Mouse (Mus musculus): ENCODE measurements around the gene H2-DMa. TPM values are rescaled to one million over a fixed set of nuclear protein-coding genes. Genes with fewer than 3 reads are reported as not detected.
A peak's percentile ranks its signal among the peaks of the same experiment; 100 is the strongest.

The H2-DMa gene
- total RNA-seq, 2 experiments from 2014 or later, result 61.1 to 74.5 TPM

DNA sequence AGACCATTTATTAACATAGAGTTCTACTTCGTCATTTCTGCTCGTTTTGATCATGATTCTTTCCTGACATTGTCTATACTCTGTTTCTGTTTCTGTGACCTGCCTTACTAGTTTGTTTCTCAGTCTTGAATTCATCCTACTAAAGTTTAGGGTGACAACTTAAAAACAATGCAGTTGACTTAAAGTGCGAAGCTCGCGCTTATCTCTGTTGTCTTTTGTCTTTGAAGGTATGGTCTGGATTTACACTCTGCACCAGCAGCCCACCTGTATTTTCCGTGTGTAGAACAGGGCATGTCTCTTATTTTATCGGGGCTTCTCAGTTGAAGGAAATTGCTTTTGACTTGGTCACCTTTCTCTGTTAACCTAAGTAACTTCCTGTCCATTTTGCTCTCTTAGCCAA lies 3.8 kb downstream of the H2-DMa start:
- no peak for ATAC-seq (replicated peaks; ENCODE audit: poor library complexity)

DNA sequence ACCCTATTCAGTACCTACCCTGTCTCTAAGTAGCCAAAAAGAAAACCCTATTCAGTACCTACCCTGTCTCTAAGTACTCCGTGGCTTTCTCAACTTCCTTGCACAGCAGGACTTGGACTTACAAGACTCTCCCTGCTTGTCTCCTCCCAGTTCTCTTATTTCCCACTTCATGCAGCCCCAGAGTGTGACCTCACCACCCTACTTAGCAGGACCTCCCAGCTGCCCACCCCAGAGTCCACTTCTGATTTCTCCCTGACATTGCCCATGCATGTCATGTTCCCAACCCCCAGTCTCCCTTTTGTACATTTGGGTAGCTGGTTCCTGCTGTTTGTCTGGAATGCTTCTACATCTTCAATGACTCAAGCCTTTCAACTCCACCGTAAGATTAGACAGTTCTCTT lies 4.2 kb downstream of the H2-DMa start:
- ATAC-seq (replicated peaks; ENCODE audit: poor library complexity), result no peak

DNA sequence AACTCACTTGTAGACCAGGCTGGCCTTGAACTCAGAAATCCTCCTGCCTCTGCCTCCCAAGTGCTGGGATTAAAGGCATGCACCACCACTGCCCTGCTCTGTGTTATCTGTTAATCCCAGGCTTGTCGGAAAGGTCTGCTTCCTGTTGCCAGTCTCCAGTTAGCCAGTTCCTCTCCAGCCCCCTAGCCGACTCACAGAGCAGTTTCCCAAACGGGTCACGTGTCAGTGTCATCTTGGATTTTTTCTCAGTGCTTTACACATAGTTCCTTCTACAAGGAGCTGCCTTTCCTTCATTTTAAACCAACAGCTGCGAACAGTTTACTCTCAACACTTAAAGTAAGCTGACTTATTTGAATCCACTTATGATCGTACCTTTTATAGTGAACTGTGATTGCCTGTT lies 5.3 kb downstream of the H2-DMa start:
- 0 out of 2 replicates have a peak, but pooled peaks have one; percentile 12 for ATAC-seq (replicated peaks; ENCODE audit: poor library complexity)

DNA sequence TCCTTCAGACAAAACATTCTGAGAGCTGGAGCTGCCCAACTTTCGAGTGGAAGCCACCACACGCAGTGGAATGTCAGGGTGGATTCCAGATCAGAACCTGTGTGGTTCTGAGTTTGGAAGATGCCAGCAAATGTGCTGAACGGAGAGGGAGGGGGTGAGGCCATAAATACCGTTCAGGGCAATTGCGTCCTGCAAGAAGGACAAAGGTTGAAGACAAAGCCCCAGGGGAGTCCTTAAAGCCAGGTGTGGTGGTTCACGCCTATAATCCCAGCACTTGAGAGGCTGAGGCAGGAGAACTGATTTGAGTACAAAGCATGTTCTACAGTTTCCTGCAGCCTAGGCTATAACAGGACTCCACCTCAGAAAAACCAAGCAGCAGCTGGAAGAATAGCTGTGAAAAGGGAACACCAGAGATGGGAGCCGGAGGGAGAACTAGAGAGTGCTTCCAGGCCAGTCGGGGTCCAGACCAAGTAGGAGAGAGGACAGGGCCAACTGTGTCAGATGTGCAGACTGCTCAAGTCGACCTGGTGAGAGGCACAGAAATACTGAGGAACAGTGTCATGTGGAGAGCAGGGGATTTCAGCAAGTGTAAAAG lies 7.6 kb downstream of the H2-DMa start:
- ATAC-seq (replicated peaks; ENCODE audit: poor library complexity), result no peak

DNA sequence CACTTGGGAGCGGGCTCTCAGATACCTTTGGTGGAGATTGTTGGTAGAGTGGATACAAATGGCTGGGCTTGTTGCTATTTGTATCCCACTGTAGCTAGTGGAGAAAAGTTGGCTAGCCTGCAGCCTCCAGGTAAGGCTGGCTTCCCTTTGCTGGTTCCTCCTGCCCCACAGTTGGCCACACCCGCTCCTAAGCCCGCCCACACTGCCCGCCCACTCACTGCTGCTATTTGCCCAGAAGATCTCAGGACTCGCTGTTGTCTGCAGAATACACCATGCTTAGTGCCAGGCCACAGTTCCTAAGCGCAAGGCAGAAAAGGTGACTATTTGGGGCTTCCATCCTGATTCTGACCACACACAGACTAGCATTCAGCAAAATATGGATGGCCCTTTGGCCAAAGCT lies 8.1 kb downstream of the H2-DMa start:
- ATAC-seq (replicated peaks; ENCODE audit: poor library complexity), result peak; percentile 72

DNA sequence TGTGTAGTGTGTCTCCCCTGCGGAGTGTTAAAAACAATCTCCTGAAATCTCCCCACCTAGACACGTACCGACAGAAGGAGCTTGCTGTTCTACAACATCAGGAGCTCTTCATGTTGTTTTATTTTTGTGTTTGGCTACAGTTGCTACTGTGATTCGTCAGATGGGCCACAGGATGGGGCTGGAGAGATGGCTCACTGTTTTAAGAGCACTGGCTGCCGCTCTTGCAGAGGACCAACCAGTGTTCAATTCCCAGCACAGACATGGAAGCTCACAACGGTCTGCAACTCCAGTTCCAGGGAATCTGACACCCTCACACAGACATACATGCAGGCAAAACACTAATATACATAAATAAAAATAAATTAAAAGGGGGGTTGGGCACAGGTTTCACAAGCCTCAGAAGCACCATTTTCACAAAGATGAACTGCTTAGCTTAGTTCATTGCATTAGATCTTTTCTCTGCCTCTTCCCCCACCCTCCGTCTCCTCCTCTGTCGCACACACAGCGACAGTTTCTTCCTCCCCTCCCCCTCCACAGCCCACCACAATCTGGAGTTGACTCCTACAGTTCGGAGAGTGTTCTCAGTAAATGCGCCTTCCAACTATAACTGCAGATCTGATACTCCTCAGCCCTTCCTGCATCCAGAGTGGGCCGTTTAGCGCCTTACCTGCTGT lies 9.1 kb downstream of the H2-DMa start:
- no peak for ATAC-seq (replicated peaks; ENCODE audit: poor library complexity)

DNA sequence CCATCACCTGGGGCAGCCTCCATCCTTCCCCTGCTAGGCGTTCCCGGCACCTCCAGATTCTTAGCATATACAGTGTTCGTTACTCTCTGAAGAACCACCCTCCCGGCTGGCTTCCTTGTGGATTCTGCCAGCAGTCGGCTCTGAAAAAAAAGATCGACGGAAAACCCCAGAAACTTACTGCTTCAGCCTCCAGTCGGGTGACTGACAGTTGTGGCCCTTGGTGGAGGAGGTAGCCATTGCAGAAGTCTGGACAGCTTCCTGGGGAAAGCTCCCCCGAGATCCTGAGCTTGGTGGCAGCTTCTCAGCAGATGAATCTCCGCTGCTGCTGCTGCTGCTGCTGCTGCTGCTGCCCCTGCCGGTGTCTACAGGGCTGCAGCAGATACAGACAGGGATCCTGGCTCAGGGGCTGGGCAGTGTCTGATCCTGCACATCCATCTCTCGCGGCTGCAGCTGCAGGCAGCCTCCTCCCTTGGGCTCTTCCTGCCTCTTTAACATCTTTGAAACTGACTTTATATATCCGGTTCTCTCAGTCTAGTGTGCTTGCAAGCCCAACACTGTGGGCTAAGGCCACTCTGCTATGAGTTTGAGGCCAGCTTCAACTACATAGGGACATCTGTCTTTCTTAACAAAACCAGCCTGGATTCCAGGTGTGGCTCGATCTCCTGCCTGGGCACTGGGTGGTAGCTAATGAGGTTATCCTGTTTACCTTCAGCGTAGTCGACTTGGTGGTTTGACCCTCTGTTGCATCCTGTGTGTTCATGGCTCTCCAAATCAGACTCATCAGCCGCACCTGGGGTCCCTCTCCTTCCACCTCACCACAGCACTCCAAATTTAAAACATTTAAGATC lies 9.8 kb downstream of the H2-DMa start:
- ATAC-seq (replicated peaks; ENCODE audit: poor library complexity), result no peak

DNA sequence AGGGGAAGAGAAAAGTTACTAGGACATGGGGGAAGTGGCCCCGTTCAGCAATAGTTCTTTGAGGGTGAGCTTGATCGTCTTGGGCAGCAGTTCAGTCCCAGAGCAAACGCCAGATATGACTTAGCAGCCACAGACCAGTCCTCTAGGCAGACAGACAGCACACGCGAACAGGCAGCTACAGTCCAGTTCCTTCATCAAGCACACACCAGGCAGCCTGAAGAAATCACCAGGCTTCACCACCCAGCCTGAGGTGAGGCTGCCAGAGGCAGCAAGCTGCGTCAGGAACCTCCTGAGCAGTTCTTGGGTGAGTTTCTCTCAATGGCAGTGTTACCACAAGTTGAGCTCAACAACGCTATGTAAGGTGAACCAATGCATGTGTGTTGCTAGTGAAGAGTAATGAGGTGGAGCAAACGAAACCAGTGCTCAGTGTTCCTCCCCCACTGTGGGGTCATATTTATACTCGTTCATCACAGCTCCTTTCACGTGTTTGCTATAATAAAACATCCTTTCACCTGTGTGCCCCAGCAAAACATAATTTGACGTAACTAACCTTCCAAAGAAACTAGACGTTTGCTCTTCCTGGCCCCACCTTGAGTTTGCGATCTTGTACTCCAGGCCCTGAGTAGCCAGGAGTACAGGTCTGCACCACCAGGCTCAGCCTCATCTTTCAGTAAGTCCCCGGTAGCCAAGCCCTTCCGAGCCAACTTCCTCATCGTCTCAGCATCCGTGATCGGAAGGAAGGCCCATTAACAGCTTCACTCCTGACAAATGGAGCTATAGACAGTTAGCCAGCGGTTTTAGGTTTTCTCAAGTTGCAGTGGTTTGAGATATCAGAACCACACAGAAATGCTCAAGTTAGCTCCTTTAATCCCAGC lies 11.0 kb downstream of the H2-DMa start:
- no peak for ATAC-seq (replicated peaks; ENCODE audit: poor library complexity)

DNA sequence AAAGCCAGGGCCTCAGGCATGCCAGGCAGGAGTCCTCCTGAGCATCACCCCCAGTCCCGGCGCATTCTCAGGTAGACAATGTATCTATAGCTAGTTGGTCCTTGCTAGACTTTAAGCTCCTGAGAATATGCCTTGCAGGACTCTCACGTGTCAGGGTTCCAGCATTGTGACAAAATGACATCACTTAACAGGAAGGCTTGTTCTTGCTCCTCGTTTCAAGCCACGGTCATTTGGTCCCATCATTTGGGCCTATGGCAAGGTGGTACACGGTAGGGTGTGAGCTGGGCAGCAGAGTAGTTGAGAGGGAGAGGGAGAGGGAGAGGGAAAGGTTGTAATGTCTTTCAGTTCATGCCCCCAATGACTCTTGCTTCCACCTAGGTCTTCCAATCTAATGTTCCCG lies 12.6 kb downstream of the H2-DMa start:
- no peak for ATAC-seq (replicated peaks; ENCODE audit: poor library complexity)

DNA sequence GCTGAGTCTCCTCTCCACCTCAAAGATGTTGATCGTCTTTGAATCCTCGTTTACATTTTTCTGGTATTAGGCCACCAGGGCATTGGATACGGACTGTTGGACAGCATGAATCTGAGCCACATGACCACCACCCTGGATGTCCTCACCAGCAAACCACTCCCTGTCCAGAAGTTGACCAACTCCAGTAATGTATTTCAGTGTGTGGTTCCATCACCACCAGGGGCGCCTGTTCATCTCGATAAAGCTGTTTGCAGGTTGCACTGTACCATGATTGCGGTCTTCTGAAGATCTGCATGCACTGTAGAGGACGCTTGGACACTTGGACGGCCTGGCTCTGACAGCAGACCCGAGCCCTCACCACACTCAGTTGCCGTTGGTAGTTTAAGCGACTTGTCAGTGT lies 13.9 kb downstream of the H2-DMa start:
- ATAC-seq (replicated peaks; ENCODE audit: poor library complexity), result no peak

DNA sequence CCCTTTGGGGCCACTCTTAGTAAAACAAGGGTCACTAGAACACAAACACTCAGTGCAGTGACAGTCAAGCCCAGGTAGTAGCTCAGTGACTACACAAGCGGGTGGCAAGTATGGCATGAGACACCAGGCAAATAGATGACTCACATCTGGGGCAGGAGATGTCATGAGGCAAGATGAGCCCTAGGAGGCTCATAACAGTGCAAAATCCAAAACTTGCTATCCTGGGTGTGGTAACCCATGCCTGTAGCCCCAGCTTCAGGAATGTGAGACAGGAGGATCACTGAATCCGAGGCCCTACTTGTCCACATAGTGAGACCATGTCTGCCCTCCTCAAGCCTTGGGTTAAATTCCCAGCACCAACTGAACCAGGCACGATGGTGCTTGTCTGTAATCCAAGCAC lies 15.1 kb downstream of the H2-DMa start:
- ATAC-seq (replicated peaks; ENCODE audit: poor library complexity), result no peak

DNA sequence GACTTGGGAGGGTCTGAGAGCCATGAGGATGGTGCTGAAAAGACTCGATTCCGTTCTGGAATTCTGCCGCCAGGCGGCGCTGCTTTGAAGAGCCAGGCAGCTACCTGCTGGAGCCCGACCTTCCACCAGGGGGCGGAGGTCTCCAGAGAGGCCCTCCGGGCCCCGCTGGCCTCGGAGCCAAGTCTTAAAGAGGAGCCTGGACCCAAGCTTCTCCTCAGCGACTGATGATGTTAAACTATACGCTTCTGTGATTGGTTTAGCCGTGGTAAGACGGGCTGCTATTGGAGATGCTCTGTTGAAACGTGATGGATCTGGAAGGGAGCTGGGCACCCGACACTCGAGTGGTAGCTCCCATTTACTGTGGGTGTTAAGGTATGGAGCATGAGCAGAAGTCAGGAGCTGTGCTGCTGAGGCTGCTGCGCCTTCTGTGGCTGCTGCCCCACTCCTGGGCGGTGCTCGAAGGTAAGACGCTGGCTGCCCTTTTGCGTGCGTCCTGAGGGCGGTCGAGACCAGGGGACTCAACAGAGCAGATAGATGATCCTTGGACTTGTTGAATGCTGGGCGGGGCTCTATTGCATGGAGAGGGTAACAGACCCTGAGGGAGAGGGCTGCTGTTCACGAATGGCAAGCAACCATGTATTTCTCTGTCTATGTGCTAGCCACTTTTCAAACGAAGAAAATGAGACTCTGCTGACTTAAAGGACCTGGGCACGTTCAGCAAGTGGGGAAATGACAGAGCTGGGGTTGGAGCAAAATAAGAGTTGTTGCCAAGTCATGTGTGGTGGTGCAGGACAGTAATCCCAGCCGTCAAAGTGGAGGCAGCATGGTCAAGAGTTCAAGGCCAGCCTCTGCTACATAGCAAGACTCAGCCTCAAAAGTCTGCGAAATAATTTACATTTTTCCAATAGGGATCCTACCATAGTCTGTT lies 16.2 kb downstream of the H2-DMa start:
- peak; percentile 97 for ATAC-seq (replicated peaks; ENCODE audit: poor library complexity)

DNA sequence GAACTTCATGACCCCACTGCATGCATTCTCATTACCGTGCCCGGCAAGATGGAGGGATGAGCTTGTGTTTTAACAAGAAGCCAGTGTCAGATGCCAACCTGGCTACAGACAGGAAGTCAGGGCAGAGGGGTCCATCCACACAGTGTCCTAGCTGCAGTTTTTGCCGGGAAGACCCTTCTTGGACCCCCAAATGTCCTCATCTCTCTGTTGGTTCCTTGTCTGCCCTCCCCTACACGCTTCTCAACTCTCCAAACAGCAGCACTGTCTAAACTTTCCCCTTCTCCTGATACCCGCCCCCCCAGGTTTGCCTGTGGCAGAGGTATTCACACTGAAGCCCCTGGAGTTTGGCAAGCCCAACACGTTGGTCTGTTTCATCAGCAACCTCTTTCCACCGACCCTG lies 18.3 kb downstream of the H2-DMa start:
- ATAC-seq (replicated peaks; ENCODE audit: poor library complexity), result no peak

DNA sequence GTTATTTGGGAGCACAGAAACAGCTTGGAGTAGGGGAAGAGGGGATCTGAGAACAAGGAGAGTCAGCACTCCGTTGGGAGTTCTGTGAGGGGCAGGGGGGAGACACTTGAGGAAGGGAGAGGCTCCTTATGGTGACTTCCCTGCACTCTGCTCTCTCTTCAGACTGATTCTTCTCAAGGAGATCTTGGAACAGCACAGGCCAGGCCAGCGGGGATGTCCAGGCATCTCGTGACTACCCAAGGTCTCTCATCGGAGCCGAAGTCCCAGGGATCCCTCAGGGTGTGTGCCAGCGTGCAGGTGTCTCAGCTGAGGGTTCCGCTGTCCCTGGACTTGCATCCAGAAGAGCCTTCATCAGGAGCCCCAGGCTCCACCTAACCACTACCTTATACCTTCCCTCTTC lies 19.3 kb downstream of the H2-DMa start:
- no peak for ATAC-seq (replicated peaks; ENCODE audit: poor library complexity)

DNA sequence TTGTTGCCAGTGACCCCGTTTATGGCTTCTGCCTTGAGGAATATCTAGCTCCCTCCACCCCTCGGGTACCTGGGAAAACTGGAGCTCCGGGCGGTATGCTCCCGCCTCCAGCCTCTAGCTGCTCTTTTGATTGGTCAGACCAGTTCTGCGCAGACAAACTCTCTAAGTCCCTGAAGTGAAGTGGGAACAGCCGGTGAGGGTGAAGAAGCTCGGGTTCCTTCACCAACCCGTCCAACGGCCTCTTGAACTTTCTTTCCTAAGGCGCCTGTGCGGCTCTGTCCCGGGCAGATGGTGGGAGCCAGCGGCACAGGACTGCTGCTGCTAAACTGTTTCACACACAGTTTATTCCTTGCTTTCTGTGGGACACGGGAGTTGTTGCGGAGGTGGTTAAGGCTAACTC lies 20.1 kb downstream of the H2-DMa start:
- ATAC-seq (replicated peaks; ENCODE audit: poor library complexity), result no peak

DNA sequence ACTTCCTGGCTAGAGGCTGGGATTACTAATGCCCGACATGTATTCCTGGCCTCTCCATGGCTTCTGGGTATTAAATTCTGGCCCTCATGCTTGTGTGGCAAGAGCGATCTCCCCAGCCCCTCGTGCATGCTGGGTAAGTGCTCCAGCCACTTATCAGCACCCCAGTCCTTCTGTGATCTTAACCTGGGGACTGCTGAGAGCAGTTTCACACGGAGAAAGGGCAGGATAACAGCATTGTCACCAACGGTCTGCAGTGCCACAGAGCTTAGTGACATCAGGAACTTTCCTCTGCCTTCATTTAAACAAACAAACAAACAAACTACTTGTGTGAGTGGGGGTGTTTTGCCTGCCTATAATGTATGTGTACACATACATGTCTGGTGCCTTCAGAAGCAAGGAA lies 20.9 kb downstream of the H2-DMa start:
- 0 out of 2 replicates have a peak, but pooled peaks have one; percentile 9 for ATAC-seq (replicated peaks; ENCODE audit: poor library complexity)

DNA sequence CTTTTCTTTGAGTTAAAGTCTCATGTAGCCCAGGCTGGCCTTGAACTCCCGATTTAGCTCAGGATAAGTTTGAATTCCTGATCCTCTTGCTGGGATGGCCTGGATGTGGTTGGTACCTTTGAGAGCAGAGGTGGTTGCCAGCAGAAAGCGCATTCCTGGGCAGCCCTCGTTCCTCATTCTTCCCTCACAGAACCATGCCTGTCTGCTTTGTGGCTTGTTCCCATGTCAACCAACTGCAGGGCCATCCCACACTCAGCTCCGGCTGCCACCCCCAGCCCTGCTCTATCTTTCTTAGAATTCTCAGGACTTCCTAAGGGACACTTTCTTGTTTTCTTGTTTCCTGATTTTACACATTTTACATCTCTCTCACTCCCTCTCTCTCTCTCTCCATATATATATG lies 22.1 kb downstream of the H2-DMa start:
- ATAC-seq (replicated peaks; ENCODE audit: poor library complexity), result no peak

DNA sequence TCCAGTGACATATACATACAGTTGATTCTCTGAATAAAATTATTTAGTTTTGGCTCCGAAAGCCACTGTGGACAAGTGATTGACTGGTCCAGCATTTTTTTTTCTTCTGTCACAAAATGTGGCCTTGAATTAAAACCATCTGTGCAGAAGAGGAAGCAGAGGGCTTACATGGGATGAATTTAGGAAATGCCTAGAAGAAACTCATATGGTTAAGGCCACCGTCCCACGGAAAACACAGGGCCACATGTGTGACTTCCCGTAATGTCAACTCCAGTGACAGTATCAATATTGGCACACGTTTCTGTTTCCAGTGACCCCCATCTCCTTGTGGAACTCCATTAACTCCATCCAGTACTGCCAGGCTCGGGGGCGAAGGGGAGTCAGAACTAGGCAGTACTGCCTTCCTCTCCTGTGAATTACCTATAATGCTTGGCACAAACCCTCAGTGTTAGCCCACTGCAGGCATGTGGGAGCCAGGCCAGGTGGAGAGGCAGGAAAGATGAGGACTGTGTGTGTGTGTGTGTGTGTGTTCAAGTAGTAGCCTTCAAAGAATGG lies 23.2 kb downstream of the H2-DMa start:
- ATAC-seq (replicated peaks; ENCODE audit: poor library complexity), result peak; percentile 14; the same call in 1 of the 2 replicates

DNA sequence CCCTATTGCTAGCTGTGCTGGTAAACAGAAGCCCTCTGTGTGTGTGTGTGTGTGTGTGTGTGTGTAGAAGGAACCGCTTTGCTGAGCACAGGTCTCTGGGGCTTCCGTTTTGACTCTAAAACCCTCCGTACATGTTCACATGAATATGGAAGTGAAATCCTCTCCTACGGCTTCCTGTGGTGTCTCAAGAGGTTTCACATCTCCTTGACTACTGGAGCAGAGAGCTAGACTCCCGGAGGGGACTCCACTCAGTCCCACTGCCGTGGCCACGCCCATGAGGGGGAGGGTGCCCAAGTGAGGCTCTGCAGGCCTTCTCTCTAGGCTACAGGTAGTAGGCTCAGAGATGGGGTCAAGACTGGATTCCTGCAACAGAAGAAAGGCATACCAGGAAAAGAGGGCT lies 23.7 kb downstream of the H2-DMa start, which contains the start of gene H2-DMb2:
Gene H2-DMb2 (plus strand): TSS at position 275 of the 400 bp plus-strand sequence.
- ATAC-seq (replicated peaks; ENCODE audit: poor library complexity), result peak; percentile 88
